Mouse (Mus musculus) cerebellum, adult 9-10 months (tissue): ENCODE data around the gene Adamtsl3.

Experiments used
- DNase-seq: peaks from one replicate; pipeline ENCODE4 v3.0.0; 2022

Adamtsl3 gene

DNA sequence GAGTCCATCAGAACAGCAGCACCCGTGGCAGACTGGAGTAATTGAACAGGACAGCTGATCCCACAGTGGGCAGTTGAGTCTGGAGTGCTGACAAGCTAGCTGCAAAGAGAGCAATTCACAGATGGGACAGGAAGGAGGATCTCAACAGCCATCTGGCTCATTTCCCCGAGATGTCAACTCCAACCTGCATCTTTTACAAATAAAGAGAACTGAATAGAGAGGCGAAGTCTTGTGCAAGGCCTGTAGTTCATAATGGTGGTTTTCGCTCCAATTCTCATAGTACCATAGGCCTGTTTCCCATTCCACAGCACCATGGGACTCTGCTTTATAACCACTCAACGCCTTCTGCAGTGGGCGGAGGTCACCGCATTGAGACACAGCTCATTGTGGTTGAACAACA, 195.9 kb downstream of the Adamtsl3 start:
- DNase-seq: peak; percentile 51

DNA sequence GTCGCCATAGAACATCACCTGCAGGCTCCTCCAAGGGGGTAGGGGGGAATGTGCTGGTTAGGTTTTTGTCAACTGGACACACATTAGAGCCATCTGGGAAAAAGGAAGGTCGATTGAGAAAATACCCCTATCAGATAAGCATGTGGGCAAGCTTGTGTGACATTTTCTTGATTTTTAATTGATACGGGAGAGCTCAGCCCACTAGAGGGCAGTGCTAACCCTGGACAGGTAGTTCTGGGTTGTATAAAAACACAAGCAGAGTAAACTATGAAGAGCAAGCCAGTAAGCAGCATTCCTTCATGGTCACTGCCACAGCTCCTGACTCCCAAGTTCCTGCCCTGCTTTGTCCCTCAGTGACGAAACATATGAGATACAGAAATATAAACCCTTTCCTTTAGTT, 197.7 kb downstream of the Adamtsl3 start:
- no peak for DNase-seq

DNA sequence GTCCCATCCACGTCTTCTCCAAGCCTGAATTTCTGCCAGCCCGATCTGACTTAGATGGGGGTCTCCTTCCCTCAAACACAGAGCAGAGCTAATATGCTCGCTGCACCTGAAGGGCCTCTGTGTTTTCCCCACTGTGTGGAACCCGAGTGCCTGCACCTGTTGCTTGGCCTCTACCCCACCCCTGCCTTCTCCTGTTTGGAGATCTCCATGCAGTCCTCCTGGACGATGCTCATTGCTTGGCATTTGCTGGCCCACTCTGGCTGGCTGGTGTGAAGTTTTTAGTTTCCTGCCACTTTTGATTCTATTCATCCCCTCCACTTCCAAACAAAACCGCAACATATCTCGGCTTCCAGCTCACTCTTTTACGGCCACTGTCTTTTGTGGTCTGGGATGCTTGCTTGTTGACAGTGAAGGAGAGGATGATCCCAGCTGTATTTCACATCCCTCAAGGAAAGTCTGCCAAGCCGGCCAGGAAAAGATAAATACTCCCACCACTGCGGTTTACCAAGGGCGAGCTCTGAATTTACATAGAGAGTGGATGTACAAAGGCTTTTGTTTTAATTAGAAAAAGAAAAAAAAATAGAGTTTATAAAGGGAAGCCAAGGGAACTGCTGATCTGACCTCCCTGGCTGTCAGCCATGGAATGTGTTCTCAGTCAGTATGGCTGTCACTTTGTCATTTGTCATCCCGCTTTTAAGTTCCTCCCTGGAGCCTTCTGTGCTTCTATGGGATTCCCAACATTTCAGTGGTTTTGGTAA, 198.4 kb downstream of the Adamtsl3 start:
- no peak for DNase-seq

DNA sequence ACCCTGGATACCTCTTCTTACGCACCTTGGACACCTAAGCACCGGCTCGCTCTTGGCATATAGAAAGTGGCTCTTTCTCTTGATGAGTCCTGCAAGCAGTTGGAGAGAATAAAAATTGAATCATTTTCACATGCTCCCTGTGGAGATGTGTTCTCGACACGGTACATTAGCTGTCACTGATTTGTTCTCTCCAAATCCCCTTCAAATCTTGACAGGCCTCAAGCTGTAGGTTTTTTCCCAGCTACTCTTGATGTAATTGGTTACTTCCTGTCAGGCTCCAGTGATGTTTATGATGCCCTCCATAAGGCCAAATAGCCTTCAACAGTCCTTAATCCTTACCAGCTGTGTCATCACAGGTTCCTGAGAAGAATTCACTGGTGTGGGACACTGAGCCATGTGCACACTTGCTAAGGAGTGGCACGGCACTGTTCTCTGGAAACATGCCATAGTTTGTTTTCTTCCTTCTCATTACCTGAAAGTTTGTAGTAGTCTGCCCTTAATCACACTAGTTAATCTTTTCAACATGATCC, 209.0 kb downstream of the Adamtsl3 start:
- DNase-seq: no peak

DNA sequence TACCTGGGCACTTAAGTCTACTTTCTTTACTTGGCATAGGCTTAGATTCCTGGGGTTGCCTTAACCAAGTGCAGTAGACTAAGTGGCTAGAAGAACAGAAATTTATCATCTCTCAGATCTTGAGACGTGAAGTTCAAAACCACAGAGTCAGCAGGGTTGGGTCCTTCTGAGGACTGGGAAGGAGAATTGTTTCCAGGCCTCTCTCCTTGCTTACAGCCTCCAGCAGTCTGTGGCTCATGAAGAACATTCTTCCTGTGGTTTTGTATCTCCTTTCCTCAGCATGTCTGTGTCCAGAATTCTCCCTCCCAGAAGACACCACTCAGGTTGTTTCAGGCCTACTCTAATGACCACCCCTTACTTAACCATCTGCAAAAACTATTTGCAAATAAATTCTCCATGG, 216.5 kb downstream of the Adamtsl3 start:
- no peak for DNase-seq

DNA sequence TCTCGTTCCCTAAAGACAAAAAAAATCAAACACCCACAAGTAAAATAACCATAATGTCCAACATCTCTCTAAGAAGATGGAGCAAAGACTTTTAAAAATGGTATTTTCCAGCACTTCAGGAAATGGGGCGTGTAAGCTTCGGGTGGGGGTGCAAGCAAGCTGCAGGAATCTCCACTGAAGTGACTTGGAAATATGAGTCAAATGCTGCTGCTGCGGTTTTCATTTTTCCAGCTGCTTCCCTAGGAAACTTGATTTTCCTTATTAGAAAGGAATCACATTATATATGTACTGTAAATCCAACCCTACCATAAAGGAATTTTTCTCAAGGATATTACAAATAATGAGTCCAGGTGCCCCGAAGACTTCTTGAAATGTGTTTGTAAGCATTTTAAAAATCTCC, 220.3 kb downstream of the Adamtsl3 start:
- no peak for DNase-seq

DNA sequence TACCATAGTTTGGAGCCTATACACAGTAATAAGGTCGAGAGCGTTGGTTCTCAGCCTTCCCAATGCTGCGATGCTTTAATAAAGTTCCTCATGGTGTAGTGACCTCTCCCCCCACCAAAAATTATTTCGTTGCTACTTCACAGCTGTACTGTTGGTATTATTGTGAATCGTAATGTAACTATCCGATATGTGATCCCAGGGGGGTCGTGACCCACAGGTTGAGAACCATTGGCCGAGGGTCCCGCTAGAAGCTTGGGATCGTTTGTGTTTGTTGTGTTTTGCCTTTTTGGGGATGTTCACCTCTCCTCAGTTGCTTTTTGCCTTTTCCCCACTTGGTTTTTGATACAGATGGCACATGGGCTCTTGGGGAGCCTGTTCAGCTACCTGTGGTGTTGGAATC, 220.9 kb downstream of the Adamtsl3 start:
- no peak for DNase-seq

DNA sequence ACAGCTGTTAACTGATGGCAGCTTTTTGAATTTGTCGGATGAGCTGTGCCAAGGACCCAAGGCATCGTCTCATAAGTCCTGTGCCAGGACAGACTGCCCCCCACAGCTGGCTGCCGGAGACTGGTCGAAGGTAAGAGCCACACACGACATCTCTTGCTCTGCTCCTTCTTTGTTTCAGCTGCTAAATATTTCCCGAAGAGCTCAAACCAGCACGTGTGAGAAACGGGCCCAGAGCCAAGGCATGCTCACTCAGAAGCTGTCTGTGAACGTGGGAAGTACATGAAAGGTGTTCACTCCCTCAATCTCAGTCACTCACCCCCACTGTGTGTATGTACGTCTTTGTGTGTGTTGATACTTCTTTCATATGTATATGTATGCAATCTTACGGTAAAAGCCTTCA, 221.6 kb downstream of the Adamtsl3 start:
- no peak for DNase-seq

DNA sequence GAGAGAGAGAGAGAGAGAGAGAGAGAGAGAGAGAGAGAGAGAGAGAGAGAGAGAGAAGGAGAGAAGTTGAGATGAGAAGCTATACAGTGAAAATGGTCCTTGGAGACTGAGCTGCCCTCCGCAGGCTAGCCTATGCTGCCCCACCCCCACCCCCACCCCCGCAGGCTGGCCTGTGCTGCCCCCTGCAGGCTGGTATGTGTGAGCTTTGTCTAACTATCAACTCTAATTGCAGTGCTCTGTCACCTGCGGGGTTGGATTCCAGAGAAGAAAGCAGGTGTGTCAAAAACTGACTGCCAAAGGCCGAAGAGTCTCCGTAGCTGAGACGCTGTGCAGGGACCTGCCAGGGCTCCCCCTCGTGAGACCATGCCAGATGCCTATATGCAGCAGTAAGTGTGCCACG, 231.2 kb downstream of the Adamtsl3 start:
- no peak for DNase-seq

DNA sequence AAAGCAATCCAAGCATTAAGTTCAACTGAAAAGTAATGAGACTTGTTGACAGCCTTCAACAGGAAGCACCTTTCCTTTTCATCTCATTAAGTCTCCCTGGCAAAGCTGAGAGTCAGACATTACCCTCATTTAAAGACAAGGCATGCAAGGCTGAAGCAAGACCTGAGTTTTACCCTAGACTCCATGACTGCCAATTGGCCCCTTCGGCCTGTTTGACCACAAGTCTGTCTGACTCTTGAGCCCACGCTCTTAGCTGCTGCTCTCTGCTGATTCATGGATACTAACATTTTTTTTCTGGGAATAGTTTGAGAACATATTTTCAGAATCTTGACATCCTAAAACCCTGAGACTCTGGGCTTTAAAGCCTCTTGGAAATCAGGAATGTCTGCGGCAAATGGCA, 232.3 kb downstream of the Adamtsl3 start:
- DNase-seq: no peak

DNA sequence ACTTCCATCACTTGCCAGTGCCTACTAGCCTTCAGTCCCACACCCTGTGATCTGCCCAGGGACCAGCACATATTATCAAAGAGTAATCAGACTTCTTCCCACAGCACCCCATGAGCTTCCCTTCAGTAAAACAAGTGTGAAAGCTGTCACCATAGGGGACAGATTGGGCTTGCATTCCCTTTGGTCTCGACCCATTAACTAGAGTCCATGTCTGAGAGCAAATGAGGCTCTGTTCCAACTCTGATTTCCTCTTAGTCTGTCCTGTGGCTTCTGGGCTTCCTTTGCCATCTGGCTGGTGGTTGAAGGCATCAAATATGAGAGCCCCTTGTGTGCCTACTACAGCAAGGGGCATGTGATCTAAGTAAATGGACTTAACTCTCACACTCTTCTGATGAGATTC, 237.5 kb downstream of the Adamtsl3 start:
- DNase-seq: peak; percentile 31

DNA sequence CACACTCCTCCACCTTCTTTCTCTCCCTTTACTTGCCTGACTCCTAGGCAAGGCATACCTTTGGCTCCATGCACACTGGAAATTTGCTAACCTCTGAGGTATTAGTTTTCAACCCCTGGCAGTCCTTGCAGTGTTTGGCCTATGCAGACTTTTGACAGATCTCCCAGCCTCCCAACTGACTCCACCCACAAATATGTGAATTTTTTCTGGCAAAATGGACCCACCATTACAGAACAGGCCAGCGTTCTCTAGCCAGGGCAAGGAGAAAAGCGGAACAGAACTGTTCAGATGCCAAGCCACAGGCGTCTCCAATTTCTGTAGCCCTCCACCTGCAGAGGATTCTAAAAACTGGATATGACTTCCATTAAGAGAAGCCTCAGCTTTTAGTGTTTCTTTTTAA, 244.5 kb downstream of the Adamtsl3 start:
- DNase-seq: no peak

DNA sequence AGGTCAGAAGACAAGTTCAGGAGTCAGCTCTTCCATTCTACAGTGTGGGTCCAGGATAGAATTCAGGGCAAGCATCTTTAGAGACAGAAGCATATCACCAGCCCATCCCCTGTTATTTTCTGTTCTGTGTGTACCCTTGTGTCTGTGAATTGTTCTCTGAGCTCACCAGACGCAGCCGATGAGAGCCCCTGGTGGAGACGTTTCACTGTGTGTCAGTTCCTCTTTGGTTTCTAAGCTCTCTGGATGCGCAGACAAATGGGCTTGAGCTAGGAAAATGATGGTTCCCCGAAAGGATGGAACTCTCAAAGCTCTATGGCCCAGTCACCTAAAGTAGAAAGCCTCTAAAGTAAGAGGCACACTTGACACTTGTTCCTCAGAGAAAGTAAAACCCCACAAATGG, 246.3 kb downstream of the Adamtsl3 start:
- no peak for DNase-seq

DNA sequence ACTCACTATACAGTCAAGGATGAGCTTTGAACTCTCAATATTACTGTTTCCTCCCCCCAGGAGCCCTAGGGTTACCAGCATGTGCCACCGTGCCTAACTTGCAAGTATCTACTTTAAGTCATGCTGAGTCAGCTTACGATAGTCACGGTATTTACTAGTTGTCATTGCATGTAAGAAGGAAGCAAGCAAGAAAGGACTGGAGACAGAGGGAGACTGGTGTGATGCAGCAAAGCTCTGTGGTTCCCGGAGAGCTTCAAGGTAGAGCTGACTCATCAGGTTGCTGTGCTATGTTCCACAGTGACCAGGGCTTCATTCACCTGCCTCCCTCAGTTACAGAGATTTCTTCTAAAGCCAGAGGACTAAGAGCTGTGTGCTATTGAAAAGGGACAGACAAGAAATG, 247.0 kb downstream of the Adamtsl3 start:
- no peak for DNase-seq

DNA sequence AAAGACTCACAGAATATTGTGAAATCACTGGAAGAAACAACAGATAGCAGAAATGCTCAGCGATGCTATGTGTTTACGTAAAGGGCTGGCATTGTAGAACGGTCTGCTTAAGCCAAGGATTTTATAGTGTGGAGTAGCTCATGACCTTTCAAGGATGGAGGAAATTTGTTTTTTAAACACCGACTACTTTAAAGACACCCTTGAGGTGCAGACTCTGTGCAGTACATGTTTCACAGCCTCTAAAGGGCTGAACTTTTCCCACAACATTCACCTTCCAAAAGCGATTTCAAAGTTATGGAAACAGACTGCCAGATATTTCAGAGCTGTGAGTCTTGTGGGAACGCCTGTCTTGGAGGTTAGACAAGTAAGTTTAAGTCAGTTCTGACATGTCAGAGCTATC, 255.4 kb downstream of the Adamtsl3 start:
- no peak for DNase-seq

DNA sequence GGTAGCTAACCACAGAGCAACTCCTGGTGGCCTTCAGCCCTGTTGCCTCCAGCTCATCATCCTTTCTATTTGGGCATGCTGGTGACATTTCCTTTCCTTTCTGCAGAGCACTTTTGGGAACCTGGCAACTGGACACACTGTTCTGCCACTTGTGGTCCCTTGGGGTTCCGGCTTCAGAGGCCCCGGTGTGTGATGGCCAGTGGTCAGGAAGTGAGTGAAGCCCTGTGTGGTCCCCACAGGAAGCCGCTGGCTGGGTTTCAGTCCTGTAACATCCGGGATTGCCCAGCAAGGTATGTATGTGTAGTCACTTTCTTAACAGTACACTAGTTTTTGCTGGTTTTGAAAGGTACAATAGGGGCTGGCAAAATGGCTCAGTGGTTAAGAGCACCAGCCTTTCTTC, 266.5 kb downstream of the Adamtsl3 start:
- DNase-seq: no peak

DNA sequence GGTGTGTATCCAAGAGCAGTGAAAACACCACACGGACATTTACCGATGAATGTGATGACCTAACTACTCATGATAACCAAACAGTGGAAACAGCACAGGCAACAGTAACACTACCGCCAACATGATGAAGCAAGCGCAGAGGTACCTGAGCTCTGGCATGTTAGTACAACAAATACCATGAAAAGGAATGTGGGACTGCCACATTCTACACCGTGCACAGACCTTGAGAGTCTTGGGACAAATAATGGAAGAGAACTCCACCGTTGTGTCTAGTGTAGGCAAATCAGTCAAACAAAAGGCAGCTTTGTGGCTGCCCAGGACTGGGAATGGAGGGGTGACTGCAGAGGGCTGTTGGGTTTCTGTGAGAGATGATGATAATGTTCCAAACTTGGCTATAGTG, 269.9 kb downstream of the Adamtsl3 start:
- DNase-seq: no peak

DNA sequence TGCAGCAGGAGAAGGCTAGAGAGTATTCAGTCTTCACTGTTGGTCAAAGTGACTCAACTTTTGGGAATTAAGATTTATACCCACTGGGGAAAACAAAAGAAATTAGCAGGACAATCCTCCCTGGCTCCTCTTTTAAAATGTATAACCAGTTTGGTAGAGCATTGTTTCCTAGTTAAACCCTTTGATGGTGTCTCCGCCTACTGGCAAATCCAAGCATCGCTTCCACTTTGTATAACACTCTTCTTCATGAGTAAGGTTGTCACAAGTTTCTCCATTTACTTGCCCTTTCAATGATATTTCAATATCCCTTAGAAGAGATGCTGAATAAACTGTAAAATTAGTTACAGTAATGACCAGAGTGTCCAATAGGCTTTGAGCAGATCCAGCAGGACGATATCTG, 274.1 kb downstream of the Adamtsl3 start:
- no peak for DNase-seq

DNA sequence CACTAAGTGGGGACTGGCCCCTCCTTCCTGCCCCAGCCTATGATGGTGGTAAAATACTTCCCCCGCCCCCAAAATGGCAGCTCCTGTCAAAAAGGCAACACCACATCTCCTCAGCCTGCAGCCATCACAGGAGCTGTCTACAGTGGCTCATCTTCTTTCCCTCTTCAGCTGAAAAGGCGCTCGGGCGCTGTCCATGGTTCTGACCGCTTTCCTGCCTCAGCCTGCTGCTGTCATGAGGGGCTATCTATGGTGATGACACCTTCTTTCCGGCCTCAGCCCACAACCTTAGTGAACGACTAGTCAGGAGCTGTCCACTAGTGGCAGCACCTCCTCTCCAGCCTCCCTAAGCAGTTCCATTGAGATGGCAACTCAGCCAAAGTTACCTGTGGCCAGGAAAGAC, 289.8 kb downstream of the Adamtsl3 start:
- no peak for DNase-seq

DNA sequence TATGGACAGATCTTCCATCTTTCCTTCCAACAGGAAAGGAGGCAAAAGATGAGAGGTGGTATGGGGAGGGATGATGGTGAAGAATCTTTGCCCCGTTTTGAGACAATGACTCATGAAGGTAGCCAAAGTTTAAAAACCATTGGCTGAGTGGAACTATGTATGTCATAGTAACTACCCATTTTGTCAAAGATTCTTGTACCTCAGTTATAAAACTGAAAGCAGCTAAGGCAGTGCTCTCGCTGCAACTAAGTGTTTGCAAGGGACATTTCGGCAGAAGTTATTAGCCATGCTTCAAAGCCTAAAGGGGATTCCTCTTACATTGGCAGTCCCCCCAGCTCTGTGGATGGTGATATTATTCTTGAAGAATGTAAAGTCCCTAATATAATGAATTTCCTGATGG, 311.7 kb downstream of the Adamtsl3 start:
- DNase-seq: no peak

DNA sequence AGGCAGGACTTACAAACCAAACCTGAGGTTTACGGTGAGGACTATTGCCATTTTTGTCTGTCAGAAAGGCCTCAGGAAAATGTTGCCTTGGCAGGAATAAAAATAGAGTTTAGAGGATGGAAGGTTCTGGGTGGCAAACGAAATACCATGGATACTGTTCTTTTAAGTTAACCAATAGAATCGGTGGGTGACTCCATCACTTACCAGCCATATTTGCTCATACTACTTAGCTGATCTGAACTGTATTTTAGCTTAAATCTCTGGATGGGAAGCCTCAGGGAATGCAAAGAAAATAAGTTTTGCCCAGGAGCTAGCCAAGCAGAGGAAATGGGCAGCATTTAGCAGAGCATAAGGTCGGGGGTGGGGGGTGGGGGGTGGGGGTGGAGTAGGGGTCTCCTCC, 312.4 kb downstream of the Adamtsl3 start:
- DNase-seq: no peak

DNA sequence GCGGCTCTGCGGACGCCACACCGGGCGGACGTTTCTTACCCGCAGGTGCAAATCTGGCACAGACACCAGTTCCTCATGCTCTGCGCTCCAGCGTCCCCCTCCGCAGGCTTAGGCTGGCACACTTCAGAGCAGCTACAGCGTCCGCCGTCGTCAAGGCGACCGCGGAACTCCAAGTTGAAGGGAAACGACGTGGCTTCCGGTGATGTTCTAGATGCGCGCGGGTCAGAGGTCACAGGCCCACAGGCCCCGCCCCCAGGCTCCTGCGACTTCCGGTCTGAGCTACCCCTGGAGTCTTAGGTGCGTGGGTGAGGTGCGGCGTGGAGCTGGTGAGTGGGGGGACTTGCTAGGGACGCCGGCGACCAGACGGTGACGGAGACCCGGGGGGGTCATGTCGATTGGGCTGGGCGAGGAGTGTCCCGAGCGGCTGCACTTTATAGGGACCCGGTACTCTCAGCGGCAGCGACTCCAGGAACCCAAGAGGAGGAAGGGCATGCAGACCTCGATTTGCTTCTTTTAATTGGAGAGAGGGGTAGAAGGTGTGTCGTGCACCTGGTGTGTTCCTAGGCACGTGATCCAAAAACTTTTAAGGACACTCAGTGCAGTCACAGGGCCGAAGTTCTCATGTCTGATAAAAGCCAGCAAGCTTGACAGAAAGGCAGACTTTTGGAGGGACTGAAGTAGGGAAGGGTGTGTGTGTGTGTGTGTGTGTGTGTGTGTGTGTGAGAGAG, 313.0 kb downstream of the Adamtsl3 start, which contains the start of the genes Saxo2 and Efl1:
Saxo2 (minus strand) TSS at position 176 of the 728 bp plus-strand sequence.
Efl1 (plus strand) TSS at position 262 of the 728 bp plus-strand sequence.
- DNase-seq: peak; percentile 95

DNA sequence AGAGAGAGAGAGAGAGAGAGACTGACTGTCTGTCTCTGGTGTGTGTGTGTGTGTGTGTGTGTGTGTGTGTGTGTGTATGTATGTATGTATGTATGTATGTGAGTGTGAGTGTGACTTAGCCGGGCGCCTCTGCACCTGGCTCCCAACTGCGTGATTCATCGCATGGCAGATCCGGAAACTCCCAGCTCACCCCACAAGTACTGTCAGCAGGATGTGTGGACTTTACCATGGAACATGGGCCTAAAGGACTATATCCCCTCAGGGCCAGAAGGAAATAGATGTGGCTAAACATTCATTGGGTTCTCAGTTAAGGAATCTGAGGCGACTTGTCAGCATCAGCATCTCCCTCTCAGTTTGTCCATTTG, 313.6 kb downstream of the Adamtsl3 start:
- DNase-seq: no peak
